Mouse (Mus musculus) lung, postnatal 36 days (tissue): Measurements from ENCODE around the gene Mapk12.
A peak's percentile ranks its signal among the peaks of the same experiment; 100 is the strongest.

ENCODE experiments used
- DNase-seq: peaks from one replicate; pipeline ENCODE4 v3.0.0; 2022; ENCODE audit warnings: mixed read lengths

Mapk12 gene

GRCm38 (mm10) chr15:89137378-89138045 lies 3.0 kb downstream of the Mapk12 start:
- DNase-seq: no peak

- no peak for DNase-seq
Measured at GRCm38 (mm10) chr15:89136461-89137155, 3.9 kb downstream of the Mapk12 start.

GRCm38 (mm10) chr15:89131316-89131715 lies 9.2 kb downstream of the Mapk12 start:
- DNase-seq: peak; percentile 76

GRCm38 (mm10) chr15:89130245-89130644 lies 10.3 kb downstream of the Mapk12 start:
- no peak for DNase-seq

GRCm38 (mm10) chr15:89128382-89129350 lies 11.8 kb downstream of the Mapk12 start, which contains the start of gene Hdac10:
Gene Hdac10 (minus strand): TSS chr15:89128700.
- peak; percentile 92 for DNase-seq

GRCm38 (mm10) chr15:89127364-89127940 lies 13.1 kb downstream of the Mapk12 start:
- DNase-seq: no peak

GRCm38 (mm10) chr15:89126622-89127021 lies 13.9 kb downstream of the Mapk12 start:
- DNase-seq: no peak

GRCm38 (mm10) chr15:89125351-89125750 lies 15.2 kb downstream of the Mapk12 start:
- no peak for DNase-seq

GRCm38 (mm10) chr15:89124312-89124711 lies 16.2 kb downstream of the Mapk12 start:
- DNase-seq: no peak

- no peak for DNase-seq
Measured at GRCm38 (mm10) chr15:89123595-89123994, 16.9 kb downstream of the Mapk12 start.

- DNase-seq: peak; percentile 97
Measured at GRCm38 (mm10) chr15:89122649-89123366, 17.7 kb downstream of the Mapk12 start, which contains the start of gene Tubgcp6. Gene Tubgcp6 (minus strand): TSS chr15:89123112.

GRCm38 (mm10) chr15:89118007-89118406 lies 22.5 kb downstream of the Mapk12 start:
- DNase-seq: peak; percentile 47

- DNase-seq: no peak
Measured at GRCm38 (mm10) chr15:89110147-89110546, 30.4 kb downstream of the Mapk12 start.

- no peak for DNase-seq
Measured at GRCm38 (mm10) chr15:89106976-89107375, 33.5 kb downstream of the Mapk12 start.

- DNase-seq: no peak
Measured at GRCm38 (mm10) chr15:89106073-89106472, 34.4 kb downstream of the Mapk12 start.

- DNase-seq: no peak
Measured at GRCm38 (mm10) chr15:89104425-89104824, 36.1 kb downstream of the Mapk12 start.

- no peak for DNase-seq
Measured at GRCm38 (mm10) chr15:89103921-89104320, 36.6 kb downstream of the Mapk12 start.

- no peak for DNase-seq
Measured at GRCm38 (mm10) chr15:89102646-89103045, 37.9 kb downstream of the Mapk12 start.

GRCm38 (mm10) chr15:89100823-89101222 lies 39.7 kb downstream of the Mapk12 start:
- DNase-seq: no peak

- DNase-seq: no peak
Measured at GRCm38 (mm10) chr15:89098616-89099015, 41.9 kb downstream of the Mapk12 start.

GRCm38 (mm10) chr15:89097450-89097849 lies 43.1 kb downstream of the Mapk12 start:
- DNase-seq: no peak

- DNase-seq: no peak
Measured at GRCm38 (mm10) chr15:89092181-89092580, 48.3 kb downstream of the Mapk12 start.
